Mouse (Mus musculus): Measurements from ENCODE around the gene Cd200r1. TPM values are rescaled to one million over a fixed set of nuclear protein-coding genes. Genes with fewer than 3 reads are reported as not detected.
"Not testable (repeated sequence)": the region's sequence is repeated elsewhere in the genome, so short reads cannot be mapped to it uniquely, and the experiment has no call there.

Gene Cd200r1
- total and polyA plus RNA-seq, 3 experiments: 0.12 to 6.4 (median 2.8) TPM

DNA sequence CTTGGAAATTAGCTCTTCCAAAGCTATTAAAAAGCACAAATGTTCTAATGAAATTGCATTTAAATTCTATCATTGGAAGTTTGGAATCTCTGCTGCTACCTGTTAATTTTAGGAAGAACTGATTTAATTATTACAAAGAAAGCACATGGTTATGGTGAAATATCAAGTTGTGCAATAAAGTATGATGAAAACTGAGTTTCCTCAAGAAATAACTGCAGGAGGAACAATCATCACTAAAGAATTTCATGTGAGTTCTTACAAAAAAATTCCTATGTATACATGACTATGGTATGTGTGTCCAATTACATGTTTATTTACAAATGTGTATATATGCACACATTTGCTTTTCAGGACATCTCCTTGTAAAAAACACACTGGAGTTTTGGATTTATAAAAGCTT lies 28.9 kb downstream of the Cd200r1 start:
- TF ChIP-seq CTCF (IDR thresholded peaks at IDR 0.05; ENCODE audit: low read depth, low read length) (no peak), GATA1 (IDR thresholded peaks at IDR 0.05; ENCODE audit: borderline replicate concordance, low read length) (no peak), GATA2 (IDR thresholded peaks at IDR 0.05; ENCODE audit: borderline replicate concordance, low read depth, low read length) (no peak), POLR2AphosphoS5 (IDR thresholded peaks at IDR 0.05; ENCODE audit: insufficient replicate concordance, low read depth, low read length) (no peak), TAL1 (conservative IDR thresholded peaks at IDR 0.05; ENCODE audit: low read depth, low read length) (no peak)
- no peak for ATAC-seq (ENCODE audit: extremely low read depth, insufficient number of reproducible peaks, low FRiP score, poor library complexity, severe bottlenecking)
- no peaks in the 10 kb centered on the region for H3K36me3 ChIP-seq (replicated peaks)
- no peak overlapping the region for H3K4me3 ChIP-seq (ENCODE audit: low read depth, low read length)
- DNase-seq (ENCODE audit: low spot score): no peak
- H3K4me1 ChIP-seq (ENCODE audit: insufficient read depth, low read depth, low read length): no peaks in the 10 kb centered on the region
- H3K9me3 ChIP-seq (replicated peaks): no peaks in the 10 kb centered on the region
- H3K27me3 ChIP-seq (ENCODE audit: insufficient read depth, low read length): no peaks in the 10 kb centered on the region

DNA sequence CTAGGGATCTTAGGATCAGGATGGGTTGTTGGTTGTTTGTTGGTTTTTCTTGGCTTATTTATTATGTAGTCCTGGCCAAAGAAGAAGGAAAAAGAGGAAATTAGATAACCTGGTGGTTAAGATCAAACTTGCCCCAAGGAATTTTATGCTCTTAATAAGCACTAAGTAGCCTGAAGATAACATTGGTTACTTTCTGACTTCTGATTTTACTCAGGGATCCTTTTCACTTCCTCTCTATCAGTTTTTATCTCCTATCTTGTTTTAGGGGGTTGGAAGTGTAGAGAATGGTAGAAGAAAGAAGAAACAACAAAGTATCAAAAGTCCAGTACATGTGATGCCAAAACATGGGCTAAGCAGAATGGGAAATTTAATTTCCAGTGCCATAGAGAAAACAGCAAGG lies 40.4 kb downstream of the Cd200r1 start:
- Histone ChIP-seq H3K27me3 (ENCODE audit: insufficient read depth, low read length) (peaks cover 3% of the 10 kb centered on the region; the same call in 1 of the 2 replicates), H3K36me3 (replicated peaks) (no peaks in the 10 kb centered on the region), H3K9me3 (replicated peaks) (no peaks in the 10 kb centered on the region), H3K4me1 (ENCODE audit: insufficient read depth, low read depth, low read length) (no peaks in the 10 kb centered on the region), H3K4me3 (ENCODE audit: low read depth, low read length) (no peak overlapping the region)
- TF ChIP-seq GATA2 (IDR thresholded peaks at IDR 0.05; ENCODE audit: borderline replicate concordance, low read depth, low read length): no peak
- no peak for TF ChIP-seq CTCF (IDR thresholded peaks at IDR 0.05; ENCODE audit: low read depth, low read length)
- TF ChIP-seq POLR2AphosphoS5 (IDR thresholded peaks at IDR 0.05; ENCODE audit: insufficient replicate concordance, low read depth, low read length): no peak
- DNase-seq (ENCODE audit: low spot score): no peak
- ATAC-seq (ENCODE audit: extremely low read depth, insufficient number of reproducible peaks, low FRiP score, poor library complexity, severe bottlenecking): no peak

DNA sequence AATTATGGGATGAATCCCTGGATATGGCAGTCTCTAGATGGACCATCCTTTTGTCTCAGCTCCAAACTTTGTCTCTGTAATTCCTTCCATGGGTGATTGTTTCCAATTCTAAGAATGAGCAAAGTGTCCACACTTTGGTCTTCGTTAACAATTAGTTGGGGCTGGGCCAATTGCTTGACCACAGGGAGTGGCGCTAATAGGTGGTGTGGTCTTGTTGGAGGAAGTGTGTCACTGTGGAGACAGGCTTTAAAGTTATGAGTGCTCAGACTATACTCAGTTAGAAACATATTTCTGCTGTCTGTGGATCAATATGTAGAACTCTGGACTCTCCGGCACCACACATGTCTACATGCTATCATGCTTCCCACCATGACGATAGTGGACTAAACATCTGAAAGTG lies 44.7 kb downstream of the Cd200r1 start:
- not testable (repeated sequence) for H3K27me3 ChIP-seq (ENCODE audit: insufficient read depth, low read length); H3K4me3 ChIP-seq (ENCODE audit: low read depth, low read length); H3K4me1 ChIP-seq (ENCODE audit: insufficient read depth, low read depth, low read length); DNase-seq (ENCODE audit: low spot score); H3K9me3 ChIP-seq (replicated peaks); H3K36me3 ChIP-seq (replicated peaks); ATAC-seq (ENCODE audit: extremely low read depth, insufficient number of reproducible peaks, low FRiP score, poor library complexity, severe bottlenecking)

DNA sequence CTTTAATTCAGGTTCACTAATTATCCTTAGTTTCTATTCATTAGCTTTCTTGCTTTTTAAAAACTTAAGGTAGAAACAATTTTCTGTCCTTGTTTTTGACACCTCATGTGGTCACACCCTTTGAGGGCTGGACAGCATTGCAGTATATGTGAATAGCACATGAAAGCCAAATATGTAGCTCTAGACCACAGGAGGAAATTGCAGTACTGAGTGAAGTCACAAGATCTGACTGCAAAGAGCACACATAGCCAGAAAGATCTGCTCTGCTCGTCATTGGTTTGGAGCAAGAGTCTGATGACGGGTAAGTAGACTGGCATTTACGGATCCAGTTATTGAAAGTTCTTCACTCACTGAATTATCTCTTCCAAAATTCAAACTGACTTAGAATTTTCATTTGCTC lies 46.0 kb downstream of the Cd200r1 start, which contains the start of gene Cd200r4:
Gene Cd200r4 (plus strand): TSS at position 190 of the 400 bp plus-strand sequence.
- H3K4me1 ChIP-seq (ENCODE audit: insufficient read depth, low read depth, low read length): peaks cover 5% of the 10 kb centered on the region
- H3K36me3 ChIP-seq (replicated peaks): no peaks in the 10 kb centered on the region
- TF ChIP-seq GATA1 (IDR thresholded peaks at IDR 0.05; ENCODE audit: borderline replicate concordance, low read length): no peak
- ATAC-seq (ENCODE audit: extremely low read depth, insufficient number of reproducible peaks, low FRiP score, poor library complexity, severe bottlenecking): no peak
- H3K27me3 ChIP-seq (ENCODE audit: insufficient read depth, low read length): no peaks in the 10 kb centered on the region
- no peak for DNase-seq (ENCODE audit: low spot score)
- H3K4me3 ChIP-seq (ENCODE audit: low read depth, low read length): no peak within 1 kb of the TSS
- no peaks in the 10 kb centered on the region for H3K9me3 ChIP-seq (replicated peaks)

DNA sequence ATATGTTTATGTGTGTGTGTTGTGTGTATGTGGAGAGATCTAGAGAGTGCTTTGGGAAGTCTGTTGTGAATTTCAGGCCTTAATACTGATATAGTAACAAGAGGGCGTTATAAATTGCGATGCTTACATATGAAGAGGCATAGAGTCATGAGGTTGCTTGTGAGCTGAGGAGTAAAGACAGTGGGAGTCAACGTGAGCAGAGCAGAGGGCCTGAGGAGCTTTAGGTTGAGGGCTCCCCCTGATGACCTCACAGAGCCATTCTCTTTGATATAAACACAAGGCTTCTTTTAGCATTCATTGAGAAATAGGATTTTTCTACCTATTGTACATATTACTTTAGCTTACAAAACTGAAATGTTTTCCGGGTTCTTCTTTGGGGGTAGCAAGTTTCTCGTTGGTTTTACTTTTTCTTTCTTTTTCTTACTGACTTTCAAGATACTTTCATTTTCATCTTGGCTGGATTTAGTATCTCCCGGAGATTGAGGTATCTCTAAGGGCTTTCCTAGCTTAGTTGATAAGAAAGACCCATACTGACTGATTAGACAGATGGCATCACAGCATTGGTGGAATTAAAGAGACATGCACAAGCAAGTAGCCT lies 47.0 kb downstream of the Cd200r1 start:
- Histone ChIP-seq H3K36me3 (replicated peaks) (no peaks in the 10 kb centered on the region), H3K27me3 (ENCODE audit: insufficient read depth, low read length) (no peaks in the 10 kb centered on the region), H3K9me3 (replicated peaks) (no peaks in the 10 kb centered on the region), H3K4me1 (ENCODE audit: insufficient read depth, low read depth, low read length) (peaks cover 7% of the 10 kb centered on the region), H3K4me3 (ENCODE audit: low read depth, low read length) (no peak overlapping the region)
- no peak for TF ChIP-seq CTCF (IDR thresholded peaks at IDR 0.05; ENCODE audit: low read depth, low read length)
- TF ChIP-seq GATA2 (IDR thresholded peaks at IDR 0.05; ENCODE audit: borderline replicate concordance, low read depth, low read length): no peak
- TF ChIP-seq POLR2AphosphoS5 (IDR thresholded peaks at IDR 0.05; ENCODE audit: insufficient replicate concordance, low read depth, low read length): no peak
- TF ChIP-seq GATA1 (IDR thresholded peaks at IDR 0.05; ENCODE audit: borderline replicate concordance, low read length): no peak
- TF ChIP-seq TAL1 (conservative IDR thresholded peaks at IDR 0.05; ENCODE audit: low read depth, low read length): no peak
- ATAC-seq (ENCODE audit: extremely low read depth, insufficient number of reproducible peaks, low FRiP score, poor library complexity, severe bottlenecking) (no peak), DNase-seq (ENCODE audit: low spot score) (no peak)

DNA sequence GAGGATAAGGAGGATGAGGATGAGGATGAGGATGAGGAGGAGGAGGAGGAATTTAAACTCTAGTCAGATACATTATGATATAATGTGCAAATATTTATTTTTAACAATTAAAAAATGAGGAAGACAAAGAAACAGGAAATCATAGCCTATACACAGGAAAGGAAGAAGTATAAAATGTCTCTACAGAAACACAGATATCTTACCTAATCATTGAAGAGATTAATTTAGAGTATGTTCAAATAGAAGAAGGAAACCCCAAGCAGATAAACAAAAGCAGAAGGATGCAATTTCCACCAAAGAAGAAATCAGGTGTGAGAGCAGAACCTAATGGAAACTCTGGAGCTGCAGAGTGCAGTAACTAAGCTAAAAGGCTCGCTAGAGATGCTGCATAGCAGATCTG lies 52.5 kb downstream of the Cd200r1 start:
- Histone ChIP-seq H3K9me3 (replicated peaks) (no peaks in the 10 kb centered on the region), H3K4me1 (ENCODE audit: insufficient read depth, low read depth, low read length) (peaks cover 30% of the 10 kb centered on the region), H3K27me3 (ENCODE audit: insufficient read depth, low read length) (no peaks in the 10 kb centered on the region), H3K4me3 (ENCODE audit: low read depth, low read length) (no peak overlapping the region), H3K36me3 (replicated peaks) (no peaks in the 10 kb centered on the region)
- DNase-seq (ENCODE audit: low spot score) (no peak), ATAC-seq (ENCODE audit: extremely low read depth, insufficient number of reproducible peaks, low FRiP score, poor library complexity, severe bottlenecking) (no peak)
- no peak for TF ChIP-seq POLR2AphosphoS5 (IDR thresholded peaks at IDR 0.05; ENCODE audit: insufficient replicate concordance, low read depth, low read length)
- TF ChIP-seq CTCF (IDR thresholded peaks at IDR 0.05; ENCODE audit: low read depth, low read length): no peak
- no peak for TF ChIP-seq GATA2 (IDR thresholded peaks at IDR 0.05; ENCODE audit: borderline replicate concordance, low read depth, low read length)
- TF ChIP-seq TAL1 (conservative IDR thresholded peaks at IDR 0.05; ENCODE audit: low read depth, low read length): no peak
- no peak for TF ChIP-seq GATA1 (IDR thresholded peaks at IDR 0.05; ENCODE audit: borderline replicate concordance, low read length)

DNA sequence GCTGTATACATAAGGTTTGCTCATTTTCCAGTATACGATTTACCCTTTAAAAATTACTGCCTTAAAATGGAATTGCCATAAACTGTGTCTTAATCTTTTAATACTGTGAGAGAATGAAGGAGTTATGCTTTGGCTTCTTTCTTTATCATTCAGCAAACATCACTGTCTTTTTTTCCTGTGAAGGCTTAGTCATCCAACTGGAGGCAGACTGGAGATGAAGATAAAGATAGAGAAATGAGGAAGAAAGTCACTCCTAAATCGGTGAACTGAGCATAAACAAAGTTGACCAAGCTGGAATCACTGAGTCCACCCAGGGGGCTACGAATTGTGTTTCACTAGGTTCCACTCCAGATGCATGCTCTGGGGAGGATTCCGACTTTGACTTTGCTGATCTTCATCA lies 55.0 kb downstream of the Cd200r1 start:
- peak; percentile 81 for ATAC-seq (ENCODE audit: extremely low read depth, insufficient number of reproducible peaks, low FRiP score, poor library complexity, severe bottlenecking)
- DNase-seq (ENCODE audit: low spot score): no peak
- Histone ChIP-seq H3K27me3 (ENCODE audit: insufficient read depth, low read length) (no peaks in the 10 kb centered on the region), H3K4me1 (ENCODE audit: insufficient read depth, low read depth, low read length) (peaks cover 30% of the 10 kb centered on the region), H3K4me3 (ENCODE audit: low read depth, low read length) (no peak overlapping the region), H3K9me3 (replicated peaks) (peaks cover 2% of the 10 kb centered on the region; the same call in 1 of the 2 replicates), H3K36me3 (replicated peaks) (no peaks in the 10 kb centered on the region)
- no peak for TF ChIP-seq CTCF (IDR thresholded peaks at IDR 0.05; ENCODE audit: low read depth, low read length)

Data from G1E (cell line).